Mouse (Mus musculus): ENCODE measurements around the gene Qrich1.

Gene Qrich1

DNA sequence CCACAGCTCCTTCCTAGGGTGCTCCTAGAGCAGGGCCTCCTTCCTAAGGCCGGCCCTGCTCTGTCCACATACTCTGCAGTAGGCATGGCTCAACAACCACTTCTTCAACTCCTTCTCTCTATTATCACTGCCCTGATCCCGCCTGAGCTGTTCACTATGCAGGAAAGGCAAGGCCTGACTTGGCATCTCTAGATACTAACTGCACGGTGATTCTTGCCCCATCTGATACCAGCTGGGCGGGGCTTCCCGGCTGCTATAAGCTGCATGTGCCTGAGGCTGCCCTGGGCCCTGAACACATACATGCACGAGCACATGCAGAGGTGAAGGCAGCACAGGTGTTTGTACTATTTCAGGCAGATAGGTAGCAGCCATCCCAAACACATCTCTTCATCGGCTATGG is 47.5 kb downstream of the Qrich1 start:
- no peak for DNase-seq (ENCODE audit: low read depth)

GRCm38 (mm10) chr9:108565881-108566814 is 49.5 kb downstream of the Qrich1 start:
- DNase-seq (ENCODE audit: low read depth): peak; percentile 32

- DNase-seq (ENCODE audit: low read depth): peak; percentile 97
Measured at GRCm38 (mm10) chr9:108566815-108567776, 50.5 kb downstream of the Qrich1 start, which contains the start of gene Ndufaf3. Gene Ndufaf3 (minus strand): TSS chr9:108567434.

- peak; percentile 58 for DNase-seq (ENCODE audit: low read depth)
Measured at GRCm38 (mm10) chr9:108567931-108568419, 51.4 kb downstream of the Qrich1 start.

- DNase-seq (ENCODE audit: low read depth): peak; percentile 71
Measured at GRCm38 (mm10) chr9:108568511-108568921, 51.9 kb downstream of the Qrich1 start.

DNA sequence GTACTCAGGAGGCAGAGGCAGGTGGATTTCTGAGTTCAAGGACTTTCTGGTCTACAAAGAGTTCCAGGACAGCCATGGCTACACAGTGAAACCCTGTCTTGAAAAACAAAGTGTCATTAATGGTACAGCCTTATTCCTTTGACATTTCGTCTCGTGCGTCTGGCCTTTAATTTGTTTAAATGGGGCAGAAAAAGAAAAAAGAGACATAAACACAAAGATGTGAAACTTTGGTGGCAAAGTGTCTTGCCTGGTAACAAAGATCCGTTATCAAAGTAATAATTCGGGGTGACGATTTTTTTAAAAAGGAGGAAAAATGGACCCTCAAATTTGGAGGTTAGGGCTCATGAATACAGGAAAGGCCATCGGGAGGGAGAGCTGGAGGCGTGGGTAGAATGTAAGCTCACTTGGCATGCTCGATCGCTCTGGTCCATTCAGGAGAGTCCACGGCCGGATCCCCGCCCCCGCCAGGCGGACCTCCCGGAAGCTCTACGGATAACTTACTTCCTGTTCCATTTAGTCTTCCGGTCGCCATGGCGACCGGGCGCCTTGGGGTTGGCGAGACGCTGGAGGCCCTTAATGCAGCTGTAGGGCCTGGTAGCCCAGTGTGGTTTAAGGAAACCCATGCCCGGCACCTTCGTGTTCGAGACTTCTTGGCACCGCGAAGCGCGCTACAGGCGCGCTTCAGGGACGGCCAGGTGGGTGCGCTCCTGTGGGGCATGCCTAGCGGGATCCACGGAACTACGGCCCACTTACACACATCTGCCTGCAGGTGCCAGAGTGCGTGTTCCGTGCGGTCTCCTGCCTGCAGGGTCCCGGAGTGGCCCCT is 53.0 kb downstream of the Qrich1 start, which contains the start of gene Dalrd3:
Dalrd3 (plus strand) TSS at position 506 of the 826 bp plus-strand sequence.
- DNase-seq (ENCODE audit: low read depth): peak; percentile 96

DNA sequence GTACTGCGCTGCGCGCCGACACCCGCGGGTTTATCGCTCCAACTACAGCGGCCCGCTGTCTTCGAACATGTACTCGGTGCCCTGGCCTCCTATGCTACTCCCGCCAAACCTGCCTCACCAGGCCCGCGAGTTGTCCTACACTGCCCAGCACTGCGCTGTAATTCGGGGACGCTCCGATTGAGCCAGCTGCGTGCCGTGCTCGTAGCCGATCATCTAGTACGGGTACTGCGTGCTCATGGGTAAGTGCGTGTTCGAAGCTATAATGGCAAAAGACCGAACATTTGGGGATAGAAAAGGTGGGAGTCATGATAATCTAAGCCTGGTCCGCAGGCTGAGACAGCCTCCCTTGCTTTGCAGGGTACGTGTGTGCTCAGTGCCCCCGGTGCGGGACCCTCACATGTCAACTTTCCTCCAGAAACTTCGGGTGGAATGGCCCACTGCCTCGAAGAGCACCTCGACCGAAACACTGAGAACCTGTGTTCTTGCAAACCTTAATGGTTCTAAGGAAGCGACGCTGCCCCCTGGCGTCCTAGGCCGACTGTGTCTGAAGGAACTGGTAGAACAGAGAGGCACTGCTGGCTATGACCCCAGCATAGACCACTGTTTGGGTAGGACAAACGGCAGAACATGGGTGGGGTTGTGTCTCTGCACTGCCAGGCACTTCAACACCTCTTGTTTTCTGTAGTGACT is 53.7 kb downstream of the Qrich1 start:
- DNase-seq (ENCODE audit: low read depth): peak; percentile 93

GRCm38 (mm10) chr9:108571401-108571973 is 54.9 kb downstream of the Qrich1 start:
- no peak for DNase-seq (ENCODE audit: low read depth)

DNA sequence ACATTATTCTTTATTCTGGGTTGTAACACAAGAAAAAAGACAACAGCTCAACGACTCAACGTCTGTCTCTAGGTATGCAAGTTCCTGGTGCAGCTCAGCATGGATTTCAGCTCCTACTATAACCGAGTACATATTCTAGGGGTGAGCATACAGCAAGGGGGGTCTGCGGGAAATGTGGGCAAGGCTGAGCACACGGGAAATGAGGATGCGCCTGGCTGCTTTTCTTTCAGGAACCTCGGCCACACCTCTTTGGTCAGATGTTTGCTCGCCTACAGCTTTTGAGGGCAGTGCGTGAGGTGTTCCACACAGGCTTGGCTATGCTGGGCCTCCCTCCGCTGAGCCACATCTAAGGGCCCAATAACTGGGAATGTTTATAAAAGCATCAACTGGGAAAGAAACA is 55.7 kb downstream of the Qrich1 start:
- DNase-seq (ENCODE audit: low read depth): no peak

- peak; percentile 82 for DNase-seq (ENCODE audit: low read depth)
Measured at GRCm38 (mm10) chr9:108573774-108574690, 57.4 kb downstream of the Qrich1 start.

GRCm38 (mm10) chr9:108574921-108575320 is 58.3 kb downstream of the Qrich1 start:
- DNase-seq (ENCODE audit: low read depth): no peak

GRCm38 (mm10) chr9:108575321-108576297 is 59.0 kb downstream of the Qrich1 start:
- DNase-seq (ENCODE audit: low read depth): no peak

DNA sequence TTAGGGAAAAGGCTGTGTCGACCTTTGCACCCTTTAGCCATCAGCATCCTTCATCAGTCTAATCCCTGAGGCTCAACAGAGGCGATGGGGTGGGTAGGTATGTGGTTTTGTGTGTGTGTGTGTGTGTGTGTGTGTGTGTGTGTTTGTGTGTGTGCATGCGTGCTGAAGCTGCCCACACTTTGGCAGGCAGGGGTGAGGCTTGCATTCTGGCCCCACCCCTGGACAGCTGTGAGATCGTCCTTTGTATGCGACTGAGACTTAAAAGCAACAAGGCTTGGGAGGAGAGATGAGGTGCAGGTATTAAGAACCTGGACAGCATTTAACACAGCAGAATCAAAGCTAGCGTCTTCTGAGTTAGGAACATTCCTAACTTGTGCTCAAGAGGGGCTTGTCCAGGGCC is 60.4 kb downstream of the Qrich1 start:
- DNase-seq (ENCODE audit: low read depth): no peak

DNA sequence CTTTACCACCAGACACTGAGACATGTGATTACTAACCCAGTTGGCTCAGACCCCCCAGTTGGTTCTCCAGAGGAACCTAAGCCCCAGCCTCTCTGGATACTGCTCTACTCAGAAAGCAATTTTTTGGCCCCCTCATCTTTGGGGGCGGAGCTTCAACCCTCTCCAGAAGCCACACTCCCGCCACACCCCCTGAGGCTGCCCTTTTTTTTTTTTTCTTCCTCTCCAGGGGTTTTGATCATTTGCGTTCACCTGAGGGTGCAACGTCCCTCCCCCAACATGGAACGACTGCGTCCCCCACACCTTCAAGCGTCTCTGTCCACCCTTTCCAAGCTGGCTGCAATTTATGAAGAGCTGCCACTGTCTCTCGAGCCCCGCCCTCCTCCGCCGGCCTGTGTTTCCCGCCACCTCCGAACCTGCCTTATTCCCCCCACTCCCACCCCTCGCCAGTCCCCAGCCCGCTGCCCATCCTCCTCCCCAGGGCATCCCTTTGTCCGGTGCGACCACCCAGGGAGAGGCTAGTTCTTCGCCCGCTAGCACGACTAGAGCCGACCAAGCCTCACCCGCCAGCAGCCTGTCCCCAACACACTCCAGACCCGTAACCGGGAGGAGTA is 61.4 kb downstream of the Qrich1 start:
- DNase-seq (ENCODE audit: low read depth): peak; percentile 75

- DNase-seq (ENCODE audit: low read depth): peak; percentile 94
Measured at GRCm38 (mm10) chr9:108578545-108579343, 62.1 kb downstream of the Qrich1 start, which contains the start of gene Wdr6. Gene Wdr6 (minus strand): TSS chr9:108578739.

DNA sequence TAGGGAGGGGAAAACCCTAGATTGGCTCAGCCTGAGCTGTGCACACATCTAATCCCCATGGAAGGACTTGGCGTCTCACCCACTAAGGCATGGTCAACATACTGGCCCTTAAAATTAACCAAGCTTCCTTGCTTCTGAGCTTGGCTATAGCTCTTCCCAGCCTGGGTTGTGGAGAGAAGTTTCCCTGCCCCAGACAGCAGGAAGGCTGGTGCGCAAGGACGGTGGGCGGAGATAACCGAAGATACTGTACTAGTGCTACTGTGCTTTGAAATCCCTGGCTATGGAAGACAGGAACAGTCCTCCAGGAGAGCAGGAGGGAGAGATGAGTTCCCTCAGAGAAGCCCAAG is 62.7 kb downstream of the Qrich1 start:
- no peak for DNase-seq (ENCODE audit: low read depth)
